Mouse (Mus musculus): ENCODE results near the gene Ell2.
"Not testable (repeated sequence)": the region's sequence is repeated elsewhere in the genome, so short reads cannot be mapped to it uniquely, and the experiment has no call there.

Gene Ell2

DNA sequence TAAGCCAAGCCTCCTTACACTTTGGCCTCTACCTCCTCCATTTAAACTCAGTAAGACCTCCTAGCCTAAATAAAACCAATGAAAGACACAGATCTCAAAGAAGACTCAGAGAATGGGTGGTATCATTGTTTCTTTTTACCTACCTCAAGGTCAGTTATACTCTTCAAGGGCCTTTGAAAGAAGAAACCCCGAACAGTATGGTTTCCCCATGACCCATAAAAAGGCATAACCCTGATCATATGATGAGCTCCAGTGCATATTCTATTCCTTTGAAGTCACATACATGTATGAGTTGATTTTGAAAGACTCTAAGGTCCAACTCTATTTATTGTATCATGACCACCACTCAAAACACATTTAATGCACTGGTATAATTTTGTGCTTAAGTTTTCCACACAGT lies at the start of gene Ell2:
Gene Ell2 (plus strand): TSS at position 301 of the 400 bp plus-strand sequence.
- no peak for DNase-seq

DNA sequence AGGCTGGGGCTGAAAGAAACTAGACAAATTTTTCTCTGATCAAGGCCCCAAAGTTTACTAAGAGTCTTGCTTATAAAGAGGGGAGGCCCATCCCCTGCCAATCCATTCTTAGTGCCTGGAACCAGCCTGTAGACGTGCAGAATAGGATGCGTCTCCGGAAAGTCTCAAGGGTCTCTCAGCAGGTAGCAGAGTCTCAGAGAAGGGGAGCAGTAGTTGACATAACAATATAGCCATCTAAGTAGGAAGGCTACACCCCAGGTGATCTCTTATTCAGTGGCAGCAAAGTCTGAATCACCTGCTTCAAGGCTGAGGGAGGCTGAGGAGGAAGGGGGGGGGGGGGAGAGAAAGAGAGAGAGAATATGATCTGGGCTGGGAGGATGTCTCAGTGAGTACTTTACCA lies 21.1 kb upstream of the Ell2 start:
- DNase-seq: no peak

GRCm38 (mm10) chr13:75686995-75687394 lies 19.6 kb upstream of the Ell2 start:
- DNase-seq: no peak

- DNase-seq: no peak
Observed at GRCm38 (mm10) chr13:75691625-75692024, 14.9 kb upstream of the Ell2 start.

DNA sequence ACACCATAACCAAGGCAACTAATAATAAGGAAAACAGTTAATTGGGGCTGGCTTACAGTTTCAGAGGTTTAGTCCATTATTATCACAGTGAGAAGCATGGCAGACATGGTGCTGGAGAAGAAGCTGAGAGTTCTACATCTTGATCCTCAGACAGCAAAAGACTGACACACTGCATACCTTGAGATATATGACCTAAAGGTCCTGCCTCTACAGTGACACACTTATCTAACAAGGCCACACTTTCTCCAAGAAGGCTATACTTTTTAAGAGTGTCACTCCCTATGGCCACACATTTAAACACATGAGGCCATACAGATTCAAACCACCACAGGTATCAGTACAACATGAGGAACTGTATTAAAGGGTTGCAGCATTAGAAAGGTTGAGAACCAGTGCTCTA lies 13.5 kb upstream of the Ell2 start:
- no peak for DNase-seq

DNA sequence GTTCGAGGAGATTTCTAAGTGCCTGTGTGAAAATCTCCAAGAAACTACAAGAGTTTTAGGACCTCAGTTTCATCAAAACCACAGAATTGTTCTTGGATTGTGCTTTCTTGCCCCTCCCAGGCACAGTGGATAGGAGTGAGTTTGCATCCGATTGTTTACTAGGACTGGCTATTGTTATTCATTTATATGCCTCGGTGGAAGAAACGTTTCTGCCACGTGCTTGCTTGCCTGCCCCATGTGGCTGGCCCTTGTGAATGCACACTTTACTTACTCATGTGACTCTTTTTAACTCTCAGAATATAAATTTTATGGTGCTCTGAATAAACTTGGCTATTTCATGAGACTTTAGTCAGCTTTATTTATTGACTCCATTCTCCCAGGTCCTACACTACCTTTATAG lies 3.7 kb upstream of the Ell2 start:
- no peak for DNase-seq

GRCm38 (mm10) chr13:75706882-75707816 lies 592 bp downstream of the Ell2 start:
- DNase-seq: peak; percentile 73 to 80

DNA sequence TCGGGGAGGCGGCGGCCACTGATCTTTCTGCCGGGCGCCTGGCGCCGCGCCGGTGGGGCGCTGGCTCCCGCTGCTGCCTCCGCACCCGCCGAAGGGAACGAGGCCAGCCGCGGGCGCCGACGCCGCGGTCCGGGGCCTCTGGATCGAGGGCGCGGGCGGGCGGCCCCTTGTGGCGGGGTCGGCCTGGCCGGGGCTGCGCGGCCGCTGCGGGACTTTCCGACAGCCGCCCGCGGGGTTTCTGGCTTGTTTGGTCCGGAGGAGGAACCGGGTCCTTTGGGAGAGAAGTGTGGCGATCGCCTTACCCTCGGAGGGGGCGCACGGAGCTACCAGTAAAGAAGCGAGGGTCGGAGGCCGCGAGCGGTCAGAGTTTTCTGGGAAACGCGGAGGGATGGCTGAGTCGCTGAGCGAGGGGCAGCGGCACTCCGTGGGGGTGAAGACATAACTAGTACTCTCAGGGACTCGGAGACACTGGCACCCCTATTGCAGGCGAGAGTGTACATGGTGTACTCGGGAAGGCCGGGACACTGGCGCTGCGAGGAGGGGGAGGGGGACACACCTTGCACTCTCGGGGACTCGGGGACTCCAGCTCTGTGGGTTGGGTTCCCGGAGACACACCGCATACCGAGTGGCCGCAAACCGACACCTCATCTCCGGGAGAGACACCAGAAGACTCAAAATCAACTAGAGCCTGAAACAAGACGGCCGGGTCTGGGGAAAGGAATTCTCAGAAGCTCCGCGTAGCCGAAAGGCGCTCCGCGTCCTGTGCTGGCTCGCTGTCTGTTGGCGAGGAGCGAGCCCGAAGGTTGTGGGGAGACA lies 1.5 kb downstream of the Ell2 start:
- DNase-seq: peak; percentile 17 to 18

DNA sequence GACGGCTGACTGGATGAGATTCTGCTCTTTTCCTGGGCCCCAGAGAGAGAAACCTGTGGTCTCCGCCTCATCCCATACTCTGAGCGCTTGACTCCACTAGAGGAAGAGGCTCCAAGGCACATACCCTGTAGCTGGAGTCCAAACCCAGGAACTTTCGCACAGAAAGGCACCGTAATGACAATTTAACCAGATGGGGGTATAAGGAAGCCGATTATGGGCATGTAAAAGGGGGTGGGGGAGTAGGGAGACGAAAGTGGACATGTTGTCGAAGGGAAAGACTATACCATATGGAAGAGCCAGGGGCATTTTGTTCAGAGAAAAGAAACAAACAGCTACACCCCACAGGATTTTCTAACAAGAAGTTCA lies 2.1 kb downstream of the Ell2 start:
- DNase-seq: no peak

DNA sequence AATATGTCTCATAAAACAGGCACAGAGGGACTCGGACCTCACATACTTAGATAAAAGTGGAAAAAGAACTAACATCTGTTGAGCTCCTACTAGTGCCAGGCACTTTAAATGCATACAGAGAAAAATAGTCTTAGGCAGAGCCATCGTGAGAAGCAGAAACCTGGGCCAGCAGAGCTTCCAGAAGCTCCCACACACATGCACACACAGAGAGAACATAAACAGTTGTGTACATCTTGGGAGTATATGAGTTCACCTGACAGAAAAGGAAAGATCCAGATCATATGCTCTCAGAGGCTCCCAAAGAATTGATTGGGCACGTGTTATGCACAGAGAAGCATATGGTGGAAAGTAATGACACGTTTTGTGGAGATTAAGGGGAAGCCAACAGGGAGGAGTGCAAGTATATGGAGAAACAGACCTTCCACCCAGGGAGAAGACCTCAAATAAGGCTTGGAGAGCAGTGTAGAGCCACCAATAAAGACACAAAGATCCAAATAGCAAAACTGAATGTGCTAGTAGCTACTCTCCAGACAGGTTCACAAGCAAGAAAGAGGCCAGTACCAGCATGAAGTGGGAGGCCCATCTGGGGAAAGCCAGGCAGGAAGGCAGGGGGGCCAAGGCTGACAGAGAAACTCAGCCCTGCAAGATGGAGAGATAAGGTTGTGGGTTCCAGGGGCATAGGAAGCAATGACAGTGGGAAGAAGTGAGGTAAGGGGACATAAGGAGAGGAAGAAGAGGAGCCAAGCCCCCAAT lies 2.6 kb downstream of the Ell2 start:
- no peak for DNase-seq

- DNase-seq: no peak
Observed at GRCm38 (mm10) chr13:75710152-75710551, 3.6 kb downstream of the Ell2 start.

DNA sequence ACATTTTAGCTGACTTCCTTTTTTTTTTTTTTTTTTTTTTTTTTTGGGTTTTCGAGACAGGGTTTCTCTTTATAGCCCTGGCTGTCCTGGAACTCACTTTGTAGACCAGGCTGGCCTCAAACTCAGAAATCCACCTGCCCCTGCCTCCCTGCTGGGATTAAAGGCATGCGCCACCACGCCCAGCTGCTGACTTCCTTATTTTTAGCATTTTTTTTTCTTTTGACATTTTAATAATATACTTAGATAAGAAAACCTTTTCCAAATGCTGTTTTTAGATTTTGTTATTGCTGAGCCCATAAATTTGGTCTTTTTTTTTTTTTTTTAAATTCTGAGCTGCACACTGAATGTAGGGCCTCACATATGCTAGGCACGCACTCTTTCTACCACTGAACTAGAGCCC lies 5.0 kb downstream of the Ell2 start:
- not testable (repeated sequence) for DNase-seq

DNA sequence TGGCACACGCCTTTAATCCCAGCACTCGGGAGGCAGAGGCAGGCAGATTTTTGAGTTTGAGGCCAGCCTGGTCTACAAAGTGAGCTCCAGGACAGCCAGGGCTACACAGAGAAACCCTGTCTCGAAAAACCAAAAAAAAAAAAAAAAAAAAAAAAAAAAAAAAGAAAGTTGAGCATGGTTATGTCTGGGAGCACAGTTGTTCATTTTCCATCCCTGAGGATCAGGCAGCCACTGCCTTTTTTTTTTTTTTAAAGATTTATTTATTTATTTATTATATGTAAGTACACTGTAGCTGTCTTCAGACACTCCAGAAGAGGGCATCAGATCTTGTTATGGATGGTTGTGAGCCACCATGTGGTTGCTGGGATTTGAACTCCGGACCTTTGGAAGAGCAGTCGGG lies 6.0 kb downstream of the Ell2 start:
- DNase-seq: not testable (repeated sequence)

GRCm38 (mm10) chr13:75714407-75714806 lies 7.8 kb downstream of the Ell2 start:
- DNase-seq: no peak

DNA sequence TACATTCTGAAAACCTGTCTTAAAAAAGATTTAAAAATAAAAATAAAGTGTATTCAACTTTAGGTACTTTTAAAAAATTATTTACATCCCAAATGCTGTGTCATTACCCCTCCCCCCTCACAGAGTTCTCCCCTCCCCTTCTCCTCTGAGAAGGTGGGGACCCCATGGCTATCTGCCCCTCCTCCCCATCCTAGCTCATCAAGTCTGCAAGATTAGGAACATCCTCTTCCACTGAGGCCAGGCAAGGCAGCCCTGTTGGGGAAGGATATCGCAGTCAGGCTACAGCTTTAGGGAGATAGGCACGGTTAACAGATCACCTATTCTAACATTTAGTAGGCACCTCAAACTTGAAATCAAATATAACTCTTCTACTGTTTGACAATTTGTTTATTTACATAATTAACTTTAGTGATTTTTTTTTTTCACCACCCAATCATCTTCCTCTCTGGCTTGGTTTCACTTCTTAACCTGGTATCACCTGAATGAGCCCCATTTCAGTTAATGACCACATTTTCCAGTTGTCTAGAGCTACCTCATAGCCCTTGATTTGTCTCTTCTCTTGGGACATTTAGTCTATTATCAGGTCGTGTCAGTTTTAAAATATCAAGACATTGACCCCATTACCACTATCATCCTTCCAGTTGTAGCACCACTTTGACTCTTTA lies 11.2 kb downstream of the Ell2 start:
- no peak for DNase-seq

- DNase-seq: no peak
Observed at GRCm38 (mm10) chr13:75718376-75718775, 11.8 kb downstream of the Ell2 start.

GRCm38 (mm10) chr13:75719645-75720044 lies 13.1 kb downstream of the Ell2 start:
- DNase-seq: no peak

DNA sequence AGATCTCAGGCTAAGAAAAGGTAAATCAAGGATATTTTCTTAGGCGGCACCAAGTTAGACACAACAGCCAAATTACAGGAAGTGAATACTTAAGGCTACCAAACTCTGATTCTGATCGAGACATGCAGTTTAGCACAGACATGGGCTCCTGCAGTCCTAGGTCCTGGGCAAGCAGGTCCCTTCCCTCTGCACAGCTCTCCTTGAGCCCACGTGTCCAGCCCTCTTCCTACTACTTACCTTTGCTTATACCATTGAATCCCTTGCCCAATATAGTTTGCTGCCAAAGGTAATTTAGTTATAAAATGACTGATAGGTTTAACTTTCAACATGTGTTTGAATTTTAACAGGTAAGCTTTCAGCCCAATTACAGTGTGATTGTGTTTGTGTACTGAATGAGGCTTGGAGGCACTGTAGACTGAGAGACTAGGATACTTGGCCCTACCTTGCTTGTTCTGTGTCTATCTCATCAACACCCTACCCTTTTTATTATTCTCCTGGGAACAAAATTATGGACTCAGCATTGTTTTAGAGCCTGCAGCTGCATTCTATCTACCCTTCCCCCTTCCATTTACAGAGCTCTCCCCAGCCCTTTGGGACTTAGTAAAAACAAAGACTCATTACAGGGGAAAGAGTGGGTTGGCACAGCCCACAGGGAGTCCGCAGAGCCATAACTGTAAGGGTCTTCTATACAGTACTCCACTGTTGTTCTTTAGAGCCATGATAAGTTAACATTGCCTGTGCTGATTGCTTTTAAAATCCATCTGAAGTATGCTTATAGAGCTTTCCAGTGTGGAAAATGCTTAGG lies 20.2 kb downstream of the Ell2 start:
- no peak for DNase-seq

GRCm38 (mm10) chr13:75727932-75728331 lies 21.4 kb downstream of the Ell2 start:
- DNase-seq: no peak

DNA sequence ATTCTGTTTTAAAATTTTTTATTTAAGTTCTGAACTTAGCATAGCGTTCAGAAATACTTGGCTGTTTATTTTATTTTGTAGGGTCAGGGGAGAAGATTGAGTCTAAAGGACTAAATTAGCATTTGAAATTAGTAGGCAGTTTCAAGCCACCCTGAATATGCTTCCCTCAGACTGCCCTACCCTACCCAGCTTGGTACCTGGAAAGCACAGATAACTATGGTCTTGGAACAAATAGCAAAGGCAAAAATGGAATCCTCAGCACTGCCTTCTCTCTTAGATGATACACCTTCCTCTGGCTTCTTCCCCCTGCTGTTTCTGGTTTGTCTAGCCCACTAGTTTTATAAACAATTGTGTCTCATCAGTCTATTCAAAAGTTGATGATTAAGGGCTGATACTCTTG lies 23.3 kb downstream of the Ell2 start:
- no peak for DNase-seq

DNA sequence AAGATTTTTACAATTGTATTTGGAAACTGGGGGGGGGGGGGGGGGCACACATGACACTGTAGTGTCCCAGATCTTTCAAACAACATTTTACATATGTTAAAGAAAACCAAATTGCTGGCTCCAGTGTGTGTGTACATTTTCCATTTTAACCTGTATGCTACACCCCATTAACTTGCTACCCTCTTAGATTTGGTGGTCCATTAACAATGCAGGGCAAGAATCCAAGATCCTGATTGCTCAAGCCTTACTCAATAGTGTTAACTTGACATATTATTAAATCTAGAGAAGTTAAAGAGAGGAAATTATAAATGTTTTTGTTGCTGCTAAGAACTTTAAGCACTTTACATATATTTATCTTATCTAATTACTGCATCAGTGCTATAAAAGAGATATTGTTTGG lies 24.2 kb downstream of the Ell2 start:
- no peak for DNase-seq
